Mouse (Mus musculus): ENCODE results near the gene Vmn1r63.
"Not testable (repeated sequence)": the region's sequence is repeated elsewhere in the genome, so short reads cannot be mapped to it uniquely, and the experiment has no call there.

Vmn1r63 gene

DNA sequence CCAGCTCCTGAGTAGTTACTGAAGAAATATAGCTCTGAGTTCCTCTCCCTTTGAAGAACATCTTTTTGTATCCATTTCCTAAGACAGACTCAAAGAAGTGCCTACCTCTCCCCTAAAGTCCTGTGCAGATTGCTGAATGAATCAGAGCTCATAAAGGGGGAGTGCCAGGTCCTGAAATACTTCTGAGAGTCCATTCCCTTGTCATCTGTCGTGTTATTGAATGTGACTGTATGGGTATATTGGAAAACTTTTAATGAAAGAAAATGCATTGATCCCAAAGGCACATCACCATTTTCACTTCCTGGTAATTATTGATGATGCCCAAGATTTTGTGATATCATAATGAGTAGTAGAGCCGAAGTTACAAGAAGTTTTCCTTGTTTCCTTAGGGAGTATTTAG is at the start of gene Vmn1r63:
TSS of gene Vmn1r63 (minus strand) at position 101 of the 400 bp plus-strand sequence.
- DNase-seq (ENCODE audit: low read depth): not testable (repeated sequence)
